Mouse (Mus musculus) myocyte (in vitro differentiated cells): ENCODE measurements around the gene Gpi1.

Experiments used
- CEBPB ChIP-seq: IDR thresholded peaks from 2 replicates; pipeline ENCODE4 v1.6.1; 2011; ENCODE audit warnings: mild to moderate bottlenecking, moderate library complexity; ENCODE audit not compliant: poor library complexity, insufficient read depth, severe bottlenecking
- E2F4 ChIP-seq: IDR thresholded peaks from one replicate; pipeline ENCODE4 v1.6.1; 2011; ENCODE audit warnings: mild to moderate bottlenecking, control low read depth, moderate library complexity; ENCODE audit not compliant: insufficient read depth
- MAX ChIP-seq: IDR thresholded peaks from one replicate; pipeline ENCODE4 v1.6.1; 2011; ENCODE audit warnings: low read depth, mild to moderate bottlenecking, control low read depth
- MYOG ChIP-seq, 3 experiments: IDR thresholded peaks; one replicate each; pipeline ENCODE4 v1.6.1; 2011; ENCODE audit warnings: control low read depth in 2 of 3, low read depth in 2 of 3, mild to moderate bottlenecking in 2 of 3; ENCODE audit not compliant: insufficient read length in 2 of 3, control insufficient read depth in 1 of 3, insufficient read depth in 1 of 3
- POLR2A ChIP-seq: IDR thresholded peaks from one replicate; pipeline ENCODE4 v1.6.1; 2011; ENCODE audit warnings: low read depth, mild to moderate bottlenecking, control low read depth, moderate library complexity; ENCODE audit not compliant: insufficient read length
- POLR2AphosphoS2 ChIP-seq: IDR thresholded peaks from one replicate; pipeline ENCODE4 v1.6.1; 2011; ENCODE audit warnings: low read depth, control low read depth; ENCODE audit not compliant: insufficient read length
- REST ChIP-seq: IDR thresholded peaks from one replicate; pipeline ENCODE4 v1.6.1; 2011; ENCODE audit warnings: mild to moderate bottlenecking, control low read depth, moderate library complexity; ENCODE audit not compliant: insufficient read depth, insufficient read length
- TCF12 ChIP-seq: IDR thresholded peaks from one replicate; pipeline ENCODE4 v1.6.1; 2011; ENCODE audit warnings: mild to moderate bottlenecking, control low read depth; ENCODE audit not compliant: poor library complexity, insufficient read depth, severe bottlenecking
- USF1 ChIP-seq: IDR thresholded peaks from one replicate; pipeline ENCODE4 v1.6.1; 2011; ENCODE audit warnings: low read depth, mild to moderate bottlenecking, control low read depth, moderate library complexity

DNA sequence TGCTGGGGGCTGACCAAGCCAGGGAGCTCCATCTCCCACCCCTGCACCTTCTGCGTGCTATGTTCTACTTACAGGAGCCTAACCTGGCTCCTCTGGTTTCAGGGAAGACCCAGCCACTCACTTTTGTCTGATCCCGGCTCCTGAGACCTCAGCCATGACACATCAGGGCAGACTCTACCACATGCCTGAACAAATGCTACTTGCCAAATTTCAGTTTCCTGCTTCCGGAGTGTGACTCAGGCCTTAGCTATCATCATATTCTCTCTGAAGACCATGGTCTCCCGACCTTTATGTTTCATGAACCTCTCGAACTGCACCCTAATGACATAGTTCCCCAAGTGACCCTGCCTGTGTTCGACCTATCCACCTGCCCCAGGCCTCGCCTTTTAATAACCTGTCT lies 16.9 kb downstream of the Gpi1 start:
- TF ChIP-seq CEBPB (no peak), POLR2A (no peak), MAX (no peak), TCF12 (no peak), MYOG (IDR thresholded peaks at IDR 0.05; ENCODE audit: control insufficient read depth in 1 of 3, insufficient read depth in 1 of 3, insufficient read length in 2 of 3, low read depth in 2 of 3) (no peak), REST (no peak), POLR2AphosphoS2 (no peak), E2F4 (no peak), USF1 (no peak)
